Mouse (Mus musculus): ENCODE measurements around the gene Cnbd2. TPM values are rescaled to one million over a fixed set of nuclear protein-coding genes. Genes with fewer than 3 reads are reported as not detected.

Gene Cnbd2
- polyA plus RNA-seq, 1 experiment: 6.5 TPM

DNA sequence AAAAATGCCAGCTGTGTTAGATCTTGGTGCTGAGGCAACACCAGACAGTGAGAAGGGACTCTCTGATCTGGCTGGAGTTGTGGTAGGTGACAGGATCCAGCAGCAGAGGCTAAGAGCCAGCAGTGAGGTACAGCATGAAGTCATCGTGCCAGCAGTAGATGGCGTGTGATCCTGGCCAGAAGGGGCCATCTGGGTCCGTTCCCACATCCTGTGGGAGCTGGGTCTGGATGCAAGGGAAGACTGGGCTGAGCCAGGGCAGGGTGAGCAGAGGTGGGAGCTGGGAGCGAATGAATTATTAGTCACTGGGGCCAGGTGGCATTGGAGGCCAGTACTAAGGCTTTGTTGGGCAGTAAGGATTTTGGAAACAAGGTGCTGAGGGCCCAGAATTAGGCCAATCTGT lies 30.9 kb upstream of the Cnbd2 start:
- Histone ChIP-seq H3K9me3 (replicated peaks; ENCODE audit: control insufficient read depth, insufficient read depth, low read length, poor library complexity, severe bottlenecking) (no peaks in the 10 kb centered on the region), H3K27ac (ENCODE audit: insufficient read depth, low read length) (no peak overlapping the region), H3K4me3 (ENCODE audit: low read depth, low read length) (no peak overlapping the region), H3K36me3 (ENCODE audit: control insufficient read depth, insufficient read depth, low read length, poor library complexity, severe bottlenecking) (peaks cover 22% of the 10 kb centered on the region), H3K4me1 (ENCODE audit: control insufficient read depth, insufficient read depth, low read length) (no peaks in the 10 kb centered on the region), H3K27me3 (ENCODE audit: control insufficient read depth, insufficient read depth, low read length, poor library complexity, severe bottlenecking) (no peaks in the 10 kb centered on the region), H3K9ac (ENCODE audit: low read depth, poor library complexity, severe bottlenecking) (no peak overlapping the region)
- TF ChIP-seq POLR2A (IDR thresholded peaks at IDR 0.05; ENCODE audit: insufficient read depth, low read length): no peak
- TF ChIP-seq CTCF (IDR thresholded peaks at IDR 0.05; ENCODE audit: low read depth, low read length): no peak
- no peak for TF ChIP-seq EP300 (IDR thresholded peaks at IDR 0.05; ENCODE audit: insufficient read depth, low read depth, low read length)

DNA sequence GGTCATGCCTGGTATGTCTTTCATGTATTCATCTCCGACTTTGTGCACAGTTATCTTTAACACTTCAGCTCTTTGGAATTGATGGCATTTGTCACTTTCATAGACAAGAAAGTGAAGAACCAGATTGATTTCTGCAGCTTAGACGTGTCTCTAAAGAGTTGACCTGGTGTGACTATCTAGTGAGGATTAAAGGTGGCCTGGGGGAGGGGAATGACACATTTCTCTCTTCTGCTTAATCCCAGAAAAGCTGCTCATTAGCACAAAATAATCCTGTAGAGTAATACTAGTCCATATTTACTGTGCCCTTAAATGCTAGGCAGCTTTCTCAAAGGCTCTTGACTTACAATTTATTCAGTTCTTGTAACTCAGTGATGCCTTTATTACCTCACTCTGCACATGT lies 26.9 kb upstream of the Cnbd2 start:
- Histone ChIP-seq H3K9me3 (replicated peaks; ENCODE audit: control insufficient read depth, insufficient read depth, low read length, poor library complexity, severe bottlenecking) (no peaks in the 10 kb centered on the region), H3K27me3 (ENCODE audit: control insufficient read depth, insufficient read depth, low read length, poor library complexity, severe bottlenecking) (no peaks in the 10 kb centered on the region), H3K36me3 (ENCODE audit: control insufficient read depth, insufficient read depth, low read length, poor library complexity, severe bottlenecking) (peaks cover 29% of the 10 kb centered on the region), H3K4me1 (ENCODE audit: control insufficient read depth, insufficient read depth, low read length) (no peaks in the 10 kb centered on the region), H3K9ac (ENCODE audit: low read depth, poor library complexity, severe bottlenecking) (no peak overlapping the region), H3K27ac (ENCODE audit: insufficient read depth, low read length) (no peak overlapping the region), H3K4me3 (ENCODE audit: low read depth, low read length) (no peak overlapping the region)
- TF ChIP-seq CTCF (IDR thresholded peaks at IDR 0.05; ENCODE audit: low read depth, low read length): no peak
- no peak for TF ChIP-seq POLR2A (IDR thresholded peaks at IDR 0.05; ENCODE audit: insufficient read depth, low read length)

DNA sequence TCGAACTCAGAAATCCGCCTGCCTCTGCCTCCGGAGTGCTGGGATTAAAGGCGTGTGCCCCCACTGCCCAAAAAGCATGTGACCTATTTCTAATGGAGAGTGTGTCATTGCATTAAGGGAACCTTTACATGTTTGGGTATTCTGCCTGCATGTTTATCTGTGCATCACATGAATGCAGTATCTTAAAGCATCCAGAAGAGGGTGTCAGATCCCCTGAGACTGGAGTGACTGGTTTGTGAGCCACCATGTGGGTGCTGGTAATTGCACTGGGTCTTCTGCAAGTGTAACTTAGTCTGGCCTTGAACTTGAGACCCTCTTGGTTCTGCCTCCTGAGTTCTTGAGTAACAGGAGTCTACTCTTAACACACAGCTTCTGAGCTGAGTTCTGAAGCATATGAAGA lies 25.4 kb upstream of the Cnbd2 start:
- TF ChIP-seq EP300 (IDR thresholded peaks at IDR 0.05; ENCODE audit: insufficient read depth, low read depth, low read length): no peak
- peak; percentile 14 for TF ChIP-seq CTCF (IDR thresholded peaks at IDR 0.05; ENCODE audit: low read depth, low read length)
- no peaks in the 10 kb centered on the region for H3K27me3 ChIP-seq (ENCODE audit: control insufficient read depth, insufficient read depth, low read length, poor library complexity, severe bottlenecking)
- H3K9ac ChIP-seq (ENCODE audit: low read depth, poor library complexity, severe bottlenecking): no peak overlapping the region
- peaks cover 31% of the 10 kb centered on the region for H3K36me3 ChIP-seq (ENCODE audit: control insufficient read depth, insufficient read depth, low read length, poor library complexity, severe bottlenecking)
- no peaks in the 10 kb centered on the region for H3K4me1 ChIP-seq (ENCODE audit: control insufficient read depth, insufficient read depth, low read length)
- no peak overlapping the region for H3K27ac ChIP-seq (ENCODE audit: insufficient read depth, low read length)
- no peaks in the 10 kb centered on the region for H3K9me3 ChIP-seq (replicated peaks; ENCODE audit: control insufficient read depth, insufficient read depth, low read length, poor library complexity, severe bottlenecking)
- no peak overlapping the region for H3K4me3 ChIP-seq (ENCODE audit: low read depth, low read length)

DNA sequence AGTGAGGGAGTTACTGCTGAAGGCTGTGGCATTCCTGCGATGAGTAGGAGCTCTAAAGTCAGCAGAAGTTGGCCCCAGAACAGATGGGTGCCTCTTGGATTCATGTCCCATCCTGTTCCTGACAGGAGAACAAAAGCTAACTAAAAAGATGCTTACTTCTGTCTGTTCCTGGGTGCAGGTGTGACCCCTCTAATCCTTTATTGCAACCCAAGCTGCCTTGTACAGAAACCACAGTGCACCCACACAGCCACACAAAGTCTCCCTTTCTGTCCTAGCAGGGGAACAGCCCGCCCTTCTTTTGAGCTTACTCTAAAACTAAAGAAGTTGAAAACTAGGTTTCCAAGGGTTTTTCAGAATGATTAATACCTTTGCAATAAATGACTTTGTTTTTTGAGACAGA lies 23.9 kb upstream of the Cnbd2 start:
- H3K27ac ChIP-seq (ENCODE audit: insufficient read depth, low read length): no peak overlapping the region
- H3K9ac ChIP-seq (ENCODE audit: low read depth, poor library complexity, severe bottlenecking): no peak overlapping the region
- H3K4me1 ChIP-seq (ENCODE audit: control insufficient read depth, insufficient read depth, low read length): no peaks in the 10 kb centered on the region
- TF ChIP-seq POLR2A (IDR thresholded peaks at IDR 0.05; ENCODE audit: insufficient read depth, low read length) (no peak), CTCF (IDR thresholded peaks at IDR 0.05; ENCODE audit: low read depth, low read length) (no peak), EP300 (IDR thresholded peaks at IDR 0.05; ENCODE audit: insufficient read depth, low read depth, low read length) (no peak)
- H3K27me3 ChIP-seq (ENCODE audit: control insufficient read depth, insufficient read depth, low read length, poor library complexity, severe bottlenecking): no peaks in the 10 kb centered on the region
- peaks cover 34% of the 10 kb centered on the region for H3K36me3 ChIP-seq (ENCODE audit: control insufficient read depth, insufficient read depth, low read length, poor library complexity, severe bottlenecking)
- no peak overlapping the region for H3K4me3 ChIP-seq (ENCODE audit: low read depth, low read length)
- no peaks in the 10 kb centered on the region for H3K9me3 ChIP-seq (replicated peaks; ENCODE audit: control insufficient read depth, insufficient read depth, low read length, poor library complexity, severe bottlenecking)

DNA sequence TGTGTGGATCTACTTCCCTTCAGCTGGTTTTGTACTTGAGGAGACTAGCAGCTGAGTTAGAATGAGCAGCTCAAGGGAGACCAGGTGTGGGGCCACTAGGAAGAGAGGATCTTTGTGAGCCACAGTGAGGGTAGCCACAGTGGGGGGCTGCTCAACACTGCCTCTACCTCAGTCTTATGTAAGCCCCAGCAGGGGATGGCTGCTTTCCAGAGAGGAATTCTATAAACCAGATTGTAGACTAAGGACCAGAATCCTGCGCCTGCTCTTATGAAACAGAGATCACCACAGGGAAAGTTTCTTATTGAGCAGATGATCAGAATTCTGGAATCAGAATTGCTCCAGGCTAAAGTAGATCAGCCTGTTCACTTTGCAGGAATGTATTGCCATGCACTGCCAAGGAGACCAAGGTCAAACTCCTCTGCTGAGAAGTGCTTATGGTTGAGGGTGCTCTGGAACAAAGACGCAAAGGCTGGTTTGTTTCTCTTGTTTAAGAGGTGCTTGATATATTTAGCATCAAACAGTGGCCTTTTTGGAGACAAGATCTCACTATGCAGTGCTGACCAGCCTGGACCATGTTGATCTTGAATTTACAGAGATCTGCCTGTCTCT lies 22.4 kb upstream of the Cnbd2 start:
- Histone ChIP-seq H3K9ac (ENCODE audit: low read depth, poor library complexity, severe bottlenecking) (no peak overlapping the region), H3K27ac (ENCODE audit: insufficient read depth, low read length) (no peak overlapping the region), H3K36me3 (ENCODE audit: control insufficient read depth, insufficient read depth, low read length, poor library complexity, severe bottlenecking) (peaks cover 37% of the 10 kb centered on the region), H3K4me3 (ENCODE audit: low read depth, low read length) (no peak overlapping the region), H3K27me3 (ENCODE audit: control insufficient read depth, insufficient read depth, low read length, poor library complexity, severe bottlenecking) (no peaks in the 10 kb centered on the region), H3K4me1 (ENCODE audit: control insufficient read depth, insufficient read depth, low read length) (no peaks in the 10 kb centered on the region), H3K9me3 (replicated peaks; ENCODE audit: control insufficient read depth, insufficient read depth, low read length, poor library complexity, severe bottlenecking) (no peaks in the 10 kb centered on the region)
- TF ChIP-seq EP300 (IDR thresholded peaks at IDR 0.05; ENCODE audit: insufficient read depth, low read depth, low read length): no peak
- no peak for TF ChIP-seq CTCF (IDR thresholded peaks at IDR 0.05; ENCODE audit: low read depth, low read length)
- TF ChIP-seq POLR2A (IDR thresholded peaks at IDR 0.05; ENCODE audit: insufficient read depth, low read length): no peak

DNA sequence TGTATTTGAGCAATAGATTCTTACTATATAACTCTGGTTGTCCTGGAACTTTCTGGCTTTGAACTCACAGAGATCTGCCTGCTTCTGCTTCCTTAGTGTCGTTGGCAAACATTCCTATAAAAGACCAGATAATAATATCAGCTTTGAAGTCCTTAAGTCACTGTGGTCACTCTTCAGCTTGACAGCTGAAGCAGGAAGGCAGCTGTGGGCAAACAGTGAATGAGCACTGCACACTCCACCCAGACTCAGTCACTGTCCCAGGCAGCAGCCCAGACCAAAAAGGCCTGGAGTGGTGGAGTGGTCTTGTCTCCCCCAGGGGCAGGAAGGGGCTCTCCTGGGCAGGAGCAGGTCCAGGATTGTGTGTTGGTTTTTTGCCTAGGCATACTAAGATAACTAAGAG lies 20.1 kb upstream of the Cnbd2 start:
- Histone ChIP-seq H3K9ac (ENCODE audit: low read depth, poor library complexity, severe bottlenecking) (no peak overlapping the region), H3K27me3 (ENCODE audit: control insufficient read depth, insufficient read depth, low read length, poor library complexity, severe bottlenecking) (no peaks in the 10 kb centered on the region)

More for the DNA sequence above, 20.1 kb upstream of the Cnbd2 start:
- Histone ChIP-seq H3K4me3 (ENCODE audit: low read depth, low read length) (no peak overlapping the region), H3K36me3 (ENCODE audit: control insufficient read depth, insufficient read depth, low read length, poor library complexity, severe bottlenecking) (peaks cover 38% of the 10 kb centered on the region), H3K9me3 (replicated peaks; ENCODE audit: control insufficient read depth, insufficient read depth, low read length, poor library complexity, severe bottlenecking) (no peaks in the 10 kb centered on the region), H3K27ac (ENCODE audit: insufficient read depth, low read length) (no peak overlapping the region), H3K4me1 (ENCODE audit: control insufficient read depth, insufficient read depth, low read length) (no peaks in the 10 kb centered on the region)
- TF ChIP-seq POLR2A (IDR thresholded peaks at IDR 0.05; ENCODE audit: insufficient read depth, low read length) (no peak), CTCF (IDR thresholded peaks at IDR 0.05; ENCODE audit: low read depth, low read length) (no peak), EP300 (IDR thresholded peaks at IDR 0.05; ENCODE audit: insufficient read depth, low read depth, low read length) (no peak)

Data from ES-Bruce4 (cell line).